Mouse (Mus musculus) kidney, adult 2 months (tissue): ENCODE measurements around the gene Samhd1.

Source experiments
- CTCF ChIP-seq: fragments of 200-500 bp; conservative IDR thresholded peaks from 2 replicates; pipeline ENCODE4 v1.5.1; 2011; ENCODE audit warnings: low read depth, mild to moderate bottlenecking, control low read depth, low read length, moderate library complexity, mixed read lengths; ENCODE audit not compliant: insufficient read depth, insufficient read length
- POLR2A ChIP-seq: fragments of 200-500 bp; IDR thresholded peaks from one replicate; pipeline ENCODE4 v1.6.1; 2011; ENCODE audit warnings: low read depth, low read length, control low read depth

GRCm38 (mm10) chr2:157176248-157176647 is 41.2 kb upstream of the Samhd1 start:
- TF ChIP-seq CTCF (no peak), POLR2A (no peak)
